Mouse (Mus musculus) ES-E14 (cell line): ENCODE data around the gene Trio.

Experiments used
- HCFC1 ChIP-seq: IDR thresholded peaks from 2 replicates; pipeline ENCODE4 v1.6.1; 2012; ENCODE audit warnings: low read length, inconsistent platforms, borderline replicate concordance; ENCODE audit not compliant: insufficient read depth
- MAFK ChIP-seq: IDR thresholded peaks from 2 replicates; pipeline ENCODE4 v1.6.1; 2014; ENCODE audit warnings: mild to moderate bottlenecking, low read depth, low read length, inconsistent platforms; ENCODE audit not compliant: insufficient read depth
- ZC3H11A ChIP-seq: IDR thresholded peaks from 2 replicates; pipeline ENCODE4 v1.6.1; 2012; ENCODE audit warnings: low read depth, mild to moderate bottlenecking, inconsistent platforms, low read length, borderline replicate concordance

DNA sequence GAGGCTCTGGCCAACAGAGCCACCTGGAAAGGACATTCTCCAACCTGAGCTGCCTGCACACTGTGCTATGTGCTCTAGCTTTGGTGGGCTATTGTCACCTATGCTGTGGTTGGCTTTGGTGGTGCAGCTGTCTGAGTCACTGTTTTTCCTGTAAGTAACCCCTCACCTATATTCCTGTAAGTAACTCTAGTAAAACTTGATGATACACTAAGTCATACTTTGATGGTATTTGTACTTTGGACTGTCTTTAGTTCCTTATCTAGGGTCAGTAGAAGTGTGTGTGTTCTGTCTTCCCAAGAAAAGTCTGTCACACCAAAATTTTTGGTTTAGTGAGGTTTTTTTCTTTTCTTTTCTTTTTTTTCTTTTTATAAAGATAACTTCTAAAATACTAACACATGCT lies 49.3 kb downstream of the Trio start:
- TF ChIP-seq MAFK = no peak
- TF ChIP-seq HCFC1 = no peak
- no peak for TF ChIP-seq ZC3H11A
